Mouse (Mus musculus) spleen, adult 12 weeks (tissue): ENCODE measurements around the gene Cdc14b.
"Not testable (repeated sequence)": the region's sequence is repeated elsewhere in the genome, so short reads cannot be mapped to it uniquely, and the experiment has no call there.

Experiments
- DNase-seq: peaks from one replicate; pipeline ENCODE4 v3.0.0; 2022; ENCODE audit warnings: low spot score

The Cdc14b gene

GRCm38 (mm10) chr13:64273891-64274844 lies 922 bp downstream of the Cdc14b start:
- DNase-seq = no peak

GRCm38 (mm10) chr13:64273352-64273751 lies 1.7 kb downstream of the Cdc14b start:
- no peak for DNase-seq

GRCm38 (mm10) chr13:64268384-64268783 lies 6.7 kb downstream of the Cdc14b start:
- DNase-seq = no peak

- no peak for DNase-seq
Measured at GRCm38 (mm10) chr13:64267151-64267550, 7.9 kb downstream of the Cdc14b start.

GRCm38 (mm10) chr13:64264586-64264985 lies 10.5 kb downstream of the Cdc14b start:
- no peak for DNase-seq

GRCm38 (mm10) chr13:64259903-64260302 lies 15.2 kb downstream of the Cdc14b start:
- no peak for DNase-seq

- no peak for DNase-seq
Measured at GRCm38 (mm10) chr13:64258516-64258821, 16.6 kb downstream of the Cdc14b start.

- DNase-seq = no peak
Measured at GRCm38 (mm10) chr13:64257814-64258515, 17.1 kb downstream of the Cdc14b start.

GRCm38 (mm10) chr13:64257010-64257813 lies 17.9 kb downstream of the Cdc14b start:
- no peak for DNase-seq

- not testable (repeated sequence) for DNase-seq
Measured at GRCm38 (mm10) chr13:64254185-64254584, 20.9 kb downstream of the Cdc14b start.

- no peak for DNase-seq
Measured at GRCm38 (mm10) chr13:64253697-64254096, 21.4 kb downstream of the Cdc14b start.

GRCm38 (mm10) chr13:64252147-64252546 lies 22.9 kb downstream of the Cdc14b start:
- no peak for DNase-seq

- DNase-seq = no peak
Measured at GRCm38 (mm10) chr13:64250363-64250762, 24.7 kb downstream of the Cdc14b start.

- peak; percentile 81 for DNase-seq
Measured at GRCm38 (mm10) chr13:64248775-64249524, 26.1 kb downstream of the Cdc14b start.

GRCm38 (mm10) chr13:64248161-64248774 lies 26.8 kb downstream of the Cdc14b start:
- peak; percentile 53 for DNase-seq

GRCm38 (mm10) chr13:64246106-64246505 lies 29.0 kb downstream of the Cdc14b start:
- DNase-seq = no peak

- no peak for DNase-seq
Measured at GRCm38 (mm10) chr13:64244685-64245261, 30.3 kb downstream of the Cdc14b start.

GRCm38 (mm10) chr13:64242721-64243120 lies 32.4 kb downstream of the Cdc14b start:
- DNase-seq = no peak

- DNase-seq = no peak
Measured at GRCm38 (mm10) chr13:64240626-64241025, 34.5 kb downstream of the Cdc14b start.

- no peak for DNase-seq
Measured at GRCm38 (mm10) chr13:64237681-64238157, 37.4 kb downstream of the Cdc14b start.
